Mouse (Mus musculus): Measurements from ENCODE around the gene Cope.

Gene Cope

GRCm38 (mm10) chr8:70302358-70302890 is at the start of gene Cope, which contains the start of gene Ddx49:
TSS of gene Cope (plus strand) at chr8:70302518.
TSS of gene Ddx49 (minus strand) at chr8:70302489.
- DNase-seq (ENCODE audit: low spot score in 2 of 2), result peak; percentile 87 to 92

- no peak for DNase-seq (ENCODE audit: low spot score in 2 of 2)
Measured at GRCm38 (mm10) chr8:70254628-70255027, 47.7 kb upstream of the Cope start.

- no peak for DNase-seq (ENCODE audit: low spot score in 2 of 2)
Measured at GRCm38 (mm10) chr8:70257456-70257855, 44.9 kb upstream of the Cope start.

GRCm38 (mm10) chr8:70258600-70258999 is 43.7 kb upstream of the Cope start:
- no peak for DNase-seq (ENCODE audit: low spot score in 2 of 2)

GRCm38 (mm10) chr8:70259043-70259442 is 43.3 kb upstream of the Cope start:
- DNase-seq (ENCODE audit: low spot score in 2 of 2), result no peak

GRCm38 (mm10) chr8:70267674-70268073 is 34.6 kb upstream of the Cope start:
- no peak for DNase-seq (ENCODE audit: low spot score in 2 of 2)

- no peak for DNase-seq (ENCODE audit: low spot score in 2 of 2)
Measured at GRCm38 (mm10) chr8:70268311-70268710, 34.0 kb upstream of the Cope start.

- DNase-seq (ENCODE audit: low spot score in 2 of 2), result no peak
Measured at GRCm38 (mm10) chr8:70268799-70269565, 33.3 kb upstream of the Cope start.

GRCm38 (mm10) chr8:70272949-70273348 is 29.4 kb upstream of the Cope start:
- DNase-seq (ENCODE audit: low spot score in 2 of 2), result no peak

GRCm38 (mm10) chr8:70274350-70274749 is 28.0 kb upstream of the Cope start:
- DNase-seq (ENCODE audit: low spot score in 2 of 2), result no peak

GRCm38 (mm10) chr8:70276476-70276875 is 25.8 kb upstream of the Cope start:
- no peak for DNase-seq (ENCODE audit: low spot score in 2 of 2)

GRCm38 (mm10) chr8:70278175-70278574 is 24.1 kb upstream of the Cope start:
- DNase-seq (ENCODE audit: low spot score in 2 of 2), result no peak

- no peak for DNase-seq (ENCODE audit: low spot score in 2 of 2)
Measured at GRCm38 (mm10) chr8:70279266-70279665, 23.1 kb upstream of the Cope start.

- DNase-seq (ENCODE audit: low spot score in 2 of 2), result no peak
Measured at GRCm38 (mm10) chr8:70281001-70281400, 21.3 kb upstream of the Cope start.

GRCm38 (mm10) chr8:70282603-70283135 is 19.6 kb upstream of the Cope start, which contains the start of gene Homer3:
TSS of gene Homer3 (plus strand) at chr8:70282827.
- DNase-seq (ENCODE audit: low spot score in 2 of 2), result peak; percentile 89 to 93

GRCm38 (mm10) chr8:70283136-70284077 is 18.9 kb upstream of the Cope start:
- peak in 1 of 2 experiments; percentile 37 for DNase-seq (ENCODE audit: low spot score in 2 of 2)

GRCm38 (mm10) chr8:70284421-70284820 is 17.9 kb upstream of the Cope start:
- DNase-seq (ENCODE audit: low spot score in 2 of 2), result no peak

- no peak for DNase-seq (ENCODE audit: low spot score in 2 of 2)
Measured at GRCm38 (mm10) chr8:70285304-70285703, 17.0 kb upstream of the Cope start.

GRCm38 (mm10) chr8:70286737-70287136 is 15.6 kb upstream of the Cope start:
- DNase-seq (ENCODE audit: low spot score in 2 of 2), result no peak

GRCm38 (mm10) chr8:70293988-70294405 is 8.3 kb upstream of the Cope start:
- no peak for DNase-seq (ENCODE audit: low spot score in 2 of 2)

- no peak for DNase-seq (ENCODE audit: low spot score in 2 of 2)
Measured at GRCm38 (mm10) chr8:70300881-70301280, 1.4 kb upstream of the Cope start.

GRCm38 (mm10) chr8:70302901-70303300 is 583 bp downstream of the Cope start:
- no peak for DNase-seq (ENCODE audit: low spot score in 2 of 2)
